Mouse (Mus musculus) bone marrow, adult 2 months (tissue): ENCODE measurements around the gene Bsg.

Source experiments
- CTCF ChIP-seq: fragments of 200-500 bp; IDR thresholded peaks from 2 replicates; pipeline ENCODE4 v1.5.1; 2011; ENCODE audit warnings: low read length, control low read depth; ENCODE audit not compliant: control insufficient read depth, insufficient read depth
- POLR2A ChIP-seq: fragments of 200-500 bp; IDR thresholded peaks from 2 replicates; pipeline ENCODE4 v1.6.1; 2011; ENCODE audit warnings: low read depth, mild to moderate bottlenecking, control low read depth, low read length, borderline replicate concordance; ENCODE audit not compliant: control insufficient read depth

GRCm38 (mm10) chr10:79689178-79689577 lies 15.1 kb upstream of the Bsg start:
- no peak for TF ChIP-seq CTCF
- TF ChIP-seq POLR2A, result no peak
